Mouse (Mus musculus): ENCODE measurements around the gene Dhx40. TPM values are rescaled to one million over a fixed set of nuclear protein-coding genes. Genes with fewer than 3 reads are reported as not detected.
"Not testable (repeated sequence)": the region's sequence is repeated elsewhere in the genome, so short reads cannot be mapped to it uniquely, and the experiment has no call there.

The Dhx40 gene
- polyA plus RNA-seq, 1 experiment: 5.4 TPM

DNA sequence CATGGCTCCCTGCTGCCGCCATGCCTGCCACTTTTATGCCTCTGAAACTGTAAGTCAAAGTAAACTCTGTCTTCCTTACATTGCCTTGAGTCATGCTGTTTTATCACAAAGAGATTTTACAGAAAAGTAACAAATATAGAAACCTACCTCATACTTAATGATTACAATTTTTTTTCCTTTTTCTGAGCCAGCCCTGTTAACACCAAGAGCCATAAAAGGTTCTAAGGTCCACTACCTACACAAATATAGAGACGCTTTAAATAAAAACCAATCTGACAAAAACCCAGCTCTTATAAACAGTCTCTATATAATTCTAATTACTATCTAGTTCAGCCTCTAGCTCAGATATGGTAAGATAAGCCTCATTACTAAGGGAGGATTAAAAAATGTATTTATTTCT lies 43.0 kb downstream of the Dhx40 start:
- H3K27me3 ChIP-seq (ENCODE audit: control insufficient read depth, insufficient read depth, low read length): no peaks in the 10 kb centered on the region
- H3K27ac ChIP-seq (ENCODE audit: control insufficient read depth, insufficient read depth, low read length): no peak overlapping the region
- TF ChIP-seq CTCF (IDR thresholded peaks at IDR 0.05; ENCODE audit: borderline replicate concordance, control insufficient read depth, extremely low read depth, insufficient read depth, low read length, poor library complexity): no peak
- no peak for TF ChIP-seq POLR2A (IDR thresholded peaks at IDR 0.05; ENCODE audit: control insufficient read depth, extremely low read depth, insufficient read depth, low read length, poor library complexity)
- 96% methylated on average over 2 of the region's 2 CpGs for WGBS
- H3K4me1 ChIP-seq (replicated peaks; ENCODE audit: control insufficient read depth, insufficient read depth, low read length): no peaks in the 10 kb centered on the region
- no peak overlapping the region for H3K4me3 ChIP-seq (ENCODE audit: control insufficient read depth, insufficient read depth, low read length)
- no peak for DNase-seq
- H3K36me3 ChIP-seq (ENCODE audit: control insufficient read depth, insufficient read depth, low read length): 0 out of 2 replicates have a peak, but pooled peaks cover under 1% of the 10 kb centered on the region

DNA sequence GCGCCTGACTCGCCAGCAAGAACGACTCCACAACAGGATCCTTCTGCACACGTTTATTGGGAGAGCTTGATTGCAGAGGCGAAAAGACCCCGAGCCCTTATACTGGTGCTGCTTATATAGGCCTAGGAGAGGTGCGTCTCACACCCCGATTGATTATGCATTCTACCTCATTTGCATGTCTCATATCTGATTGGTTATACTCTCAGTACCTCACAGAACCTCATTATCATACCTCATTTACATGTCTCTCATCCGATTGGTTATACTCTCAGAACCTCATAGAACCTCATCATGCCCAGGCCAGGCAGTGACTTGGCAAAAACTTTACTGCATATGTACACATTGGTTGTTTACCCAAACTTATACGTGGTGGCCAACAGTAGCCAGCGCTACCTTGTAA lies 44.4 kb downstream of the Dhx40 start:
- H3K27ac ChIP-seq (ENCODE audit: control insufficient read depth, insufficient read depth, low read length); DNase-seq; H3K27me3 ChIP-seq (ENCODE audit: control insufficient read depth, insufficient read depth, low read length); H3K4me3 ChIP-seq (ENCODE audit: control insufficient read depth, insufficient read depth, low read length); H3K4me1 ChIP-seq (replicated peaks; ENCODE audit: control insufficient read depth, insufficient read depth, low read length); H3K36me3 ChIP-seq (ENCODE audit: control insufficient read depth, insufficient read depth, low read length): not testable (repeated sequence)
- 96% methylated on average over 11 of the region's 11 CpGs for WGBS

DNA sequence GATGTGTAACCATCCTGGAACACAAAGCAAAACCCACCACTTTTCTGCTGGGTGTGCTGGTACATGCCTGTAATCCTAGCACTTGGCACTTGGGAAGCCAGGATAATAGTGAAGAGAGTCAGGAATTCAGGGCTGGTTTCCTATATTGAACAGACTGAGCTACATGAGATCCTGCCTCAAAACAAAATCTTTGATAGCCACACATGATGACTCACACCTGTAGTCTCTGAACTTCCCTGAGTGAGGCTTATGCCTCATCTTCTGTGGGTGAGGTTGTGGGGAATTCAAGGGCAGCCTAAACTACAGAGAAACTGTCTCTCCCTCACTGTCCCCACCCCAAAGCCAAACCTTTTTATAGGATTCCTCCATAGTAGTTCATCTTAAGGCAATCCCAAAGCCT lies 47.2 kb downstream of the Dhx40 start:
- TF ChIP-seq CTCF (IDR thresholded peaks at IDR 0.05; ENCODE audit: borderline replicate concordance, control insufficient read depth, extremely low read depth, insufficient read depth, low read length, poor library complexity) (no peak), POLR2A (IDR thresholded peaks at IDR 0.05; ENCODE audit: control insufficient read depth, extremely low read depth, insufficient read depth, low read length, poor library complexity) (no peak)
- Histone ChIP-seq H3K4me1 (replicated peaks; ENCODE audit: control insufficient read depth, insufficient read depth, low read length) (peaks cover 5% of the 10 kb centered on the region; the same call in 1 of the 2 replicates), H3K36me3 (ENCODE audit: control insufficient read depth, insufficient read depth, low read length) (no peaks in the 10 kb centered on the region), H3K4me3 (ENCODE audit: control insufficient read depth, insufficient read depth, low read length) (no peak overlapping the region), H3K27ac (ENCODE audit: control insufficient read depth, insufficient read depth, low read length) (no peak overlapping the region), H3K27me3 (ENCODE audit: control insufficient read depth, insufficient read depth, low read length) (no peaks in the 10 kb centered on the region)
- no peak for DNase-seq

DNA sequence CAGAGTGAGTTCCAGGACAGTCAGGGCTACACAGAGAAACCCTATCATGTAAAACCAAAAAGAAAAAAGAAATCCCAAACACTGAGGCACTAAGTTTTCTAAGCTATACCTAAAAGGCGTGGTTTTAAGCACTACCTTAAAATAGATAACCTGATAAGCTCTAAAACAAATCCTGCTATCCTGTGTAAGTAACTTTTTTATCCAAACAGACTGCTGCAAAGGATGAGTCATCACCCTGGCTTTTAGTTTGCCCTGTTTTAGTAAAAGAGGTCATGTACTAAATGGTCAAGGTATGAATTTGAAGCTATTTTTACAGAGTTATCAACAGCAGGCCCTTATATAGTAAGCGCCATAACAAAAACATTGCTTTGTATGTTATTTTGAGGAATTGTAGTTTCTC lies 47.7 kb downstream of the Dhx40 start:
- no peak overlapping the region for H3K4me3 ChIP-seq (ENCODE audit: control insufficient read depth, insufficient read depth, low read length)
- peaks cover 5% of the 10 kb centered on the region; the same call in 1 of the 2 replicates for H3K4me1 ChIP-seq (replicated peaks; ENCODE audit: control insufficient read depth, insufficient read depth, low read length)
- no peaks in the 10 kb centered on the region for H3K27me3 ChIP-seq (ENCODE audit: control insufficient read depth, insufficient read depth, low read length)
- 93% methylated on average over 2 of the region's 2 CpGs for WGBS
- DNase-seq: no peak
- H3K27ac ChIP-seq (ENCODE audit: control insufficient read depth, insufficient read depth, low read length): no peak overlapping the region
- TF ChIP-seq POLR2A (IDR thresholded peaks at IDR 0.05; ENCODE audit: control insufficient read depth, extremely low read depth, insufficient read depth, low read length, poor library complexity): no peak
- TF ChIP-seq CTCF (IDR thresholded peaks at IDR 0.05; ENCODE audit: borderline replicate concordance, control insufficient read depth, extremely low read depth, insufficient read depth, low read length, poor library complexity): no peak
- H3K36me3 ChIP-seq (ENCODE audit: control insufficient read depth, insufficient read depth, low read length): no peaks in the 10 kb centered on the region

DNA sequence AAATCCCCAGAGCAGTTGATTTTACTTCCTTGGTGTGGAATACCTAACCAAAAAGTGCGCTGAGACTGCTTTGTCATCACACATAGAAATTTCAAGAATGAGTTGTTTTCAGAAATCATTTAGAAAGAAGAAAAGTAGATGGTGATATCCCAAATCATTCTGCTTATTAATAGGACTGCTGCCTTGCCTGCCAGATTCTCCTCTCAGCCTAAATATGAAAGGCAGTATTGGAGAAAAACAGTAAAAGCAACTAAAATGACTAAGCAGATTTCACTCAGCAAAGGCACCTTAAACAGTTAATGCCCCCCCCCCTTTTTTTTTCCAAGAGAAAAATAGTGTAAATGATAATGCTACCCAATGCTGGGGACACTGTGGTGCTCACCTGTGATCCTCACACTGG lies 48.3 kb downstream of the Dhx40 start:
- H3K27ac ChIP-seq (ENCODE audit: control insufficient read depth, insufficient read depth, low read length): no peak overlapping the region
- H3K27me3 ChIP-seq (ENCODE audit: control insufficient read depth, insufficient read depth, low read length): no peaks in the 10 kb centered on the region
- no peak overlapping the region for H3K4me3 ChIP-seq (ENCODE audit: control insufficient read depth, insufficient read depth, low read length)
- WGBS: 78% methylated on average over 1 of the region's 1 CpGs
- no peaks in the 10 kb centered on the region for H3K36me3 ChIP-seq (ENCODE audit: control insufficient read depth, insufficient read depth, low read length)
- H3K4me1 ChIP-seq (replicated peaks; ENCODE audit: control insufficient read depth, insufficient read depth, low read length): peaks cover 5% of the 10 kb centered on the region; the same call in 1 of the 2 replicates
- DNase-seq: no peak
- TF ChIP-seq POLR2A (IDR thresholded peaks at IDR 0.05; ENCODE audit: control insufficient read depth, extremely low read depth, insufficient read depth, low read length, poor library complexity) (no peak), CTCF (IDR thresholded peaks at IDR 0.05; ENCODE audit: borderline replicate concordance, control insufficient read depth, extremely low read depth, insufficient read depth, low read length, poor library complexity) (no peak)

DNA sequence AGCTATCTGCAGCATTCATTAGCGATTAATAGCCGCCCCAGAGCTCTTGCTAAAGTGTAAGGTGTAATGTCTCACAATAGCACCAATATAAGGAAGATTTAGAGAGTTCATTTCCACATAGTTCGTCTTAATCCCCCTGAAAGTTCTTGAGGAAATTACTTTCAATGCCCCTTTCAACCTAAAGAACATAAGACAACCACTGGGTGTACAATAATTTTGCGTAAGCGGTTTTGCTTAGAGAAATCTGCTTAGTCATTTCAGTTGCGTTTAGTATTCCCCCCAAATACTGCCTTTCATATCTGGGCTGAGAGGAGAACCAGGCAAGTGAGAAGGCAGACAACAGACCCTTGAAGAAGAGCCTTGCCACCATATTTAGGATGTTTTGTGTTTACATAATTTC lies 49.0 kb downstream of the Dhx40 start:
- 11% methylated on average over 6 of the region's 6 CpGs for WGBS

More for the DNA sequence above, 49.0 kb downstream of the Dhx40 start:
- no peak overlapping the region for H3K27ac ChIP-seq (ENCODE audit: control insufficient read depth, insufficient read depth, low read length)
- H3K4me1 ChIP-seq (replicated peaks; ENCODE audit: control insufficient read depth, insufficient read depth, low read length): peaks cover 5% of the 10 kb centered on the region; the same call in 1 of the 2 replicates
- TF ChIP-seq POLR2A (IDR thresholded peaks at IDR 0.05; ENCODE audit: control insufficient read depth, extremely low read depth, insufficient read depth, low read length, poor library complexity): no peak
- no peak for TF ChIP-seq CTCF (IDR thresholded peaks at IDR 0.05; ENCODE audit: borderline replicate concordance, control insufficient read depth, extremely low read depth, insufficient read depth, low read length, poor library complexity)
- H3K36me3 ChIP-seq (ENCODE audit: control insufficient read depth, insufficient read depth, low read length): no peaks in the 10 kb centered on the region
- H3K27me3 ChIP-seq (ENCODE audit: control insufficient read depth, insufficient read depth, low read length): no peaks in the 10 kb centered on the region
- DNase-seq: no peak
- H3K4me3 ChIP-seq (ENCODE audit: control insufficient read depth, insufficient read depth, low read length): no peak overlapping the region

Measured in thymus, adult 2 months (tissue).